Mouse (Mus musculus): Measurements from ENCODE around the gene Slk. TPM values are rescaled to one million over a fixed set of nuclear protein-coding genes. Genes with fewer than 3 reads are reported as not detected.

Slk gene
- polyA plus RNA-seq (2012; rRNA removed): 11.5 and 12.3 TPM in 2 replicates

DNA sequence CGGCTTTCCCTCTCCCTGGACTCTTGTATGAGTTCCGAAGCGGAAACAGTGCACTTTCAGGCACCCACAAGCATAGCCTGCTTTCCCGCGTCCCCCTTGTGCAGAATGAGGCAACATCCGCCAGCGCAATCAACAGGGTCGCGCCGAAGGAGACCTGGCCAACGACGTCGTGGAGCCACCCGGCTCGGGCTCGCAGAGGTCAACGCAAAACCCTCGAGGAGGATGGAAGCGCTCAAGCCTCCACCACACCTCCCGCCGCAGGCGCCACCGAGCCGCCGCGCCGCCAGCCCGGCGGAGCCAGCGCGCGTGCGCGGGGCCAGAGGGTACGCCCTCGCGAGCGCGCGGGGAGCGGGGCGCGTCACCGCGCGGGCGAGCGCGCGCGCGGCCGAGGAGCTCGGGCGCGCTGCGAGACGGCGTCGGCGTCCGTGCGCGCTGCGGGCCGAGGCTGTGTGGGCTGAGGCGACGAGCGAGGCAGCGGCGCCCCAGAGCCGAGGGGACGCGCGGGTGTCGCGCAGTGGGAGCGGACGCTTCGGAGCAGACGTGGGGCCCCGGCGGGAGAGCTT, at the start of gene Slk:
Gene Slk, plus strand, starts transcription at position 454 of the 563 bp plus-strand sequence.
- DNase-seq (ENCODE audit: low read depth): no peak

DNA sequence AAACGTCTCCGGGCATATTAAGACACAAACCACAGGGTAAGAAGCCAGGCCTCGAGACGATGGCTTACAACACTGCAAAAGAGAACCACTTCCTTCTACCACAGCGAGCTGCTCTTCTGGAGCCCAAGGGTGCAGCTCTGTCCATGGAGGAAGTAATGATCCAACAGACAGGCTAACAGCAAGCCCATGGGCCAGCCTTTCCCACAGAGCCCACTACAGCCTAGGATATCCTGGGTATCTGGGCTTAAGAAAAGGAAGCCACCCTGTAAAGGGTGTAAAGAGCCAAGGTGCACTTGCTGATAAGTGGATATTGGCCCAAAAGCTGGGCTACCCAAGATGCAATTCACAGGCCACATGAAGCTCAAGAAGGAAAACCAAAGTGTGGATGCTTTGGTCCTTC, 48.2 kb upstream of the Slk start:
- no peak for DNase-seq (ENCODE audit: low read depth)

DNA sequence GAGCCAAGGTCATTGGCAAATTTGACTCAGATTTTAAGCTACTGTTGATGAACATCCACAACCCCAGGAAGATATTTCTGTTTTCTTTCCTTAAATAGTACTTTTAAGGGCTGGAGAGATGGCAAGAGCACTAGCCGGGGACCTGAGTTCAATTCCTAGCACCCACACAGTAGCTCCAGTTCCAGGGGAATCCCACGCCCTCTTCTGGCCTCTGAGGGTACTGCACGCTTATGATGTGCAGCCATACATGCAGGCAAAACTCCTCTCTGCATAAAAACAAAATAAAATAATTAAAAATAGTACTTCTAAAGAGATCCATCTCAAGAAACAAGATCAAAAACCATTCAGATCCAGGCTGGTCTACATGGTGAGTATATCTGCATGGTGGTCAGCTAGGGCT, 47.0 kb upstream of the Slk start:
- no peak for DNase-seq (ENCODE audit: low read depth)

DNA sequence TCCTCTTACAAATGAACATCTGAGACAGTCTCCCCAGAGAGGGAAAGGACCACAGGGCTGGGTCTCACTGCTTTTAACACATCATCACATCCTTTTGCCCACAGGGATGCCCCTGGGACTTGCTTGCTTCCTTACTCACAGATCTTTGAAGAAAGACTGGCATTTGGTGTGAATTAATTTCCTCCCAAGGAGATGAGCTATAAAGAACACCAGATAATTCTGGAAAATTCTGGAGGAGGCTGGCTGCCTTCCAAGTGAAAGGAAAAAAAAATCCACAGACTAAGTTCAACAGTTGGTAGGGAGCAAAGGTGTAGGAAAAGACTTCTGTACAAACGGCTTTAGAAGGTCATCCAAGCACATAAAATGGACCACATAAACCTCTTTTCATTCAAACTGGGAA, 45.3 kb upstream of the Slk start:
- DNase-seq (ENCODE audit: low read depth): no peak

DNA sequence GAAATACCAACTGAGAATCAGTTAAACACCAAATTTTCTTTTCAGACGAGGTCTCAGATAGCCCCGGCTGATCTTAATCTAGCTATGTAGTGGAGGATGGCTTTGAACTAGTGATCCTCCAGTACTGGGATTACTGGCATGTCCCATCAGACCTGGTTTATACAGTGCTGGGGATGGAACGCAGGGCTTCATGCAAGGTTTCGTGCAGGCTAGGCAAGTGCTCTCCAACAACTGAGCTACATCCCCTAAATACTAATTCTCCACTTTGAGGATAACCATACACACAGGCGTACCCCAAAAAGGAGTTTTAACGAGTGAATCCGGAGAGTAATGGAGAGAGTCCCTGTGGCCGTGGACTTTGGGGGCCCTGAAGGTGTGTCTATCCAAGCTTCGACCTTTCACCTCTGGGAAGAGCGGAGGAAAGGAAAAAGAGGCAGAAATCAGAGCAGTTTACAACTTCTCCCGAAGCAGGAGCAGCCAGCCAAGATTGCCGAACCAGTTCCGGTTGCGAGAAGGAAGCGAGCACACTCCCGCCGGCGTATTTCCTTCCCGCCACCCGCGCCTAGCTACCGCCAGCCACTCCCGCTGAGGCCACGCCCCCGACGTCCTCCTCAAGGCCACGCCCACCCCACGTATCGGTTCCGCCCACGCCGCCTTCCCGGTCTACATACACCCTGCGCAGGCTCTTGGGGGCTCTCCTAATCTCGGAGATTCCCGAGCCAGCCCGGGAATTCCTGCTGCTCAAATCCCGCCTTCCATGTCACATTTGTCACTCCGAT, 42.8 kb upstream of the Slk start:
- no peak for DNase-seq (ENCODE audit: low read depth)

DNA sequence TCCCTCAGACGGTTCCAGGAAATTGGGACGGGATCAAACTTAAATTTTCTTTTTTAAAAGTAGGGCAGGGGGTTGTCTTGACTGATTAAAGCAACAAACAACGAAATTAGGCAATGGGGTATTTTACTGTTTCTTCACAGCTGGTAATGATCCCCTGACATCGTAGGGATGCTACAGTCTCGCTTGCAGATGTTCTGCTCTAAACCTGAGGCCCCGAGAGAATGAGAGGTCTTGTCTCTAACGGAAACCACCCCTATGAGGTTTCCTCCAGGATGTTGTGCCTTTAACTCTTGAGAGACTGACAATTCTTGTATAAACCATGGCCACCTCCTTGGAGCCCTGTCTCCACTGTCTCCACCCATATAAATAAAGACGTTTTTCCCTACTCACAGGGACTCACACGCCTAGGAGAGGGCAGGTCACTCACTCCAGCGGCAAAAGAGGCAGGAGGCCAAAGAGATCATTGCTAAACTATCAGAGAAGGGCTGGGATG, 42.1 kb upstream of the Slk start, which contains the start of gene Stn1:
Gene Stn1, minus strand, starts transcription at position 208 of the 493 bp plus-strand sequence.
- no peak for DNase-seq (ENCODE audit: low read depth)

DNA sequence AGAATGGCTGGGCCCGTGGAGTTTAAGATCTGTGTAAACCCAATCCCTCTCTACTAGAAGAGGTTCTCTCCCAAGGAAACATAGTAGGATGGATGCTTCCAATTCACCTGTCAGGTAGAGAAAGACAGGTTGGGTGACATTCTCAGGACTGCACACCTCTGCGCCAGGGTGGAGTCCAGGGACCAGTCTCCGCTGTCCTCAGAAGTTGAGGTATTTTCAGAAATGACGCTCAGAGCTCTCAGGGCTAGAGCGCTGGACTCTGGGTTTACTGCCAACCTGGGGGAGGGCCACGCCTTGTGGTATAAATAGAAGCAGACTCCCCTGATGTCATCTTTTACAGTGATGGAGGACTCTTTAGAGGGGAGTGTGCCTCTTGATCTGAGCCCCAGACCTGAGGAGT, 41.6 kb upstream of the Slk start:
- no peak for DNase-seq (ENCODE audit: low read depth)

DNA sequence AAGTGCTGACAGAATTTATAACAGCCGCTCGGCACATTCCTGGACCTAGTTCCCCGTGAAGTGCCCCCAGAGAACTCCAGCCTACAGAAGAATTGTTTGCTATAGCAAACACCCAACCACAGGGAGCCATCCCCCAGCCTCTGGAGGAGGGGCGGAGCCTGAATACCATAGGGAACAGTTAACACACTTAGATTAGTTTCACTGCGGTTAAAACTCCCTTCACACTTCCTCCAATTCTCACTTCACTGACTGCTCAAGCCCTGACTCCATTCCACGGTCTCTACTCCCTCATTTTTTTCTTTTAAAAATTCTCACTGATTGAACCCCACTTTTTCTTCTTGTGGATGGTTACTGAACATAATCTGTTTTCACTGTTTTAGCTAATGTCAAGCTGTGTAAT, 40.7 kb upstream of the Slk start:
- no peak for DNase-seq (ENCODE audit: low read depth)

DNA sequence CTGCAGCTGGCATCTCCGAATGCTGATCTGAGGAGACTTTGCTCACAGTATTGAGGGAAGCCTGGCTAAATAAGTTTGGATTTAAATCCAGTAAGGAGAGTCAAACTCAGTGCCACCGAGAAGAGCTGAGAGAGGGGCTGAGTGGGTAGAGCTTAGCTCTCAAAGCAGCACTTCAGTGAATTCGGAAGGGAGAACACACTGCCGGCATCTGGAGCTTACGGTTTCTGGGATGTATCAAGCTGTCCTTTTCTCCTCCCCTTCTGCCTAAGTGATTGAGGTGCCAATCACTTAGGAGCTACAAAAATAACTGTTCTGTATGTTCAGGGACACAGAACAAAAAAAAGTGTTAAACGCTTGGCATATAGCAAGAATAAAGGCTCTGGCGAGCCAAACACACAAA, 37.0 kb upstream of the Slk start:
- no peak for DNase-seq (ENCODE audit: low read depth)

DNA sequence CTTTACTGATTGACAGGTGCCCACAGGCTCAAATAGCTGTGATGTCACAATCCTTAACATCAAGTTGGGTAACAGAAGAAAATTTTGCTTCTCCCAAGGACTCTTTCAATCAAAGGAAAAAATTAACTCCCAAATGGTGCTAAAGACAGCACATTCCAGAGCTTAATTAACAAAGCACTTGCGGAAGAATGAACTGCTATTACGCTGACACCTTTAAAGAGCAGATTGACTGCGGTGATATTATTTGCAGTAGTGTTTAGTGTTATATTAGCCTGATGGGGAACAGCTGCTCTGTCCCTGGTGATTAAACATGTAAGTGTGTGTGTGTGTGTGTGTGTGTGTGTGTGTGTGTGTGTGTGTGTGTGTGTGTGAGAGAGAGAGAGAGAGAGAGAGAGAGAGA, 34.4 kb upstream of the Slk start:
- DNase-seq (ENCODE audit: low read depth): no peak

DNA sequence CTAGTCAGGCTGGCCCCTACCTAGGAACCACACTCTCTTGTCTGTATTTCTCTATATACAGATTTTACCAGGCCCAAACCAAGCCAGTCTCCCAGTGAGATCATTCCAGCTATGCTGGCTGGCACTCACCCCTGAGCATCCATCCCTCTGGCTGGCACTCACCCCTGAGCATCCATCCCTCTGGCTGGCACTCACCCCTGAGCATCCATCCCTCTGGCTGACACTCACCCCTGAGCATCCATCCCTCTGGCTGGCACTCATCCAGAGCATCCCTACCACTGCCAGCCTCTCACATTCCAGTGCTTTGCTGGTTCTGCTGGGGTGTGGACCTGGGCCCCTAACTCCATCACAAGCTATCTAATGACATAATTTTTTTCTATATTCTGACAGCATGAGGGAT, 34.0 kb upstream of the Slk start:
- no peak for DNase-seq (ENCODE audit: low read depth)

DNA sequence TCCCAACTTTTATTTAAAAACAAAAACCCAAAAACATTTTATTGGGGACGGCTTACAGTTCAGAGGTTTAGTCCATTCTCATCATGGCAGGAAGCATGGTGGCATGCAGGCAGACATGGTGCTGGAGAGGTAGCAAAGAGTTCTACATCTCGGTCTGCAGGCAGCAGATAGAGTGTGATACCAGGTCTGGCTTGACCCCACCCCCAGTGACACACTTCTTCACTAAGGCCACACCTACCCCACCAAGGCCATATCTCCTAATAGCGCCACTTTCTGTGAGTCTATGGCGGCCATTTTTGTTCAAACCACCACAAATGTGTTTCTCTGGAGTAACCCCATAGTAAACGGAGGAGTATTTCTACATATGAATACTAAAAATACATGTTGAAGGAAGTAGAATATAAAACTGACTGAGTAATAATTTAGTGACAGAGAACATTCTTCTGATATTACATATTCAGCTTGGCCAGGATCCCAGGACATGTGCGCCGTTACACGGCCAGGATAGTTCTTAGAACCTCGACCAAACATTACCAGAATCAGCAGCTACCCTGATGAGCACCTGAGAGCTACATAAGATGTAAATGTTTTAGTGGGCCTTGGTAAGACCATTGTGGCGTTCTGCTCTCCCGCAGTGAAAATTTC, 30.9 kb upstream of the Slk start:
- no peak for DNase-seq (ENCODE audit: low read depth)

DNA sequence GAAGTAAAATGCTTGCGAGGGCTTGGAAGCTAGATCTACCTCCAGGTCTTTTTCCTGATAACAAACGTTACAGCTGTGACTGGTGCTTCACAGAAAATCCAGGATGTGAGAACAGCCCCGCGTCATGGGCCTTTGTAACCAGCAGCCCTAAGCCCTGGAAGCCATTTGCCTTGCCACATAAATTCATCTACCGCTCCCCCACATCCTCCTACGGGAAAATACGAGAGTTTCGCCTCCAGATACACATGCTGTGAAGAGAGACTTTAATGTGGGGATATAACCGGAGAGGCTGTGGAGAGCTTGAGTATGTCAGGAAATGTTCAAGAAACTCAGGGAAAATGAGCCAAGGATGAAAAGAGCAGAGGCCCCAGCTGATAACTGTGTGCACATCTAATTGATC, 30.3 kb upstream of the Slk start:
- no peak for DNase-seq (ENCODE audit: low read depth)

DNA sequence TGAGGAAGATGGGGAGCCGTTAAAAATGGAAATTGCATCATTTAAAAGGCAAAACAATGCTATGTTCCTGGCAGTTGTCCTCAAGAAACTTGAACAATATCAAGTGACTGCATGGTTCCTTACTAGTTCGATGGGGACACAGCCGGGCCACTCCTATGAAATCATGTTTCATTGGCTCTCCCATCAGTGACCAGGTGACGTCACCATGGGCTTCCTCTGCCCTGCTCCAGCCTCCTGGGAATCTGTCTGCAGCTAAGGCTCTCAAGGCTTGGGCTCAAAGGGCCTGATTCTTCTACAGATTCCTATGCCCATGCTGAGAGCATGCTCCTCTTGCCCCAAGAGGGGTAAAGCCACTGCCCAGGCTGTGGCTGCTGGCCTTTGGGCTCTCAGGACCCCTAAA, 29.9 kb upstream of the Slk start:
- no peak for DNase-seq (ENCODE audit: low read depth)

DNA sequence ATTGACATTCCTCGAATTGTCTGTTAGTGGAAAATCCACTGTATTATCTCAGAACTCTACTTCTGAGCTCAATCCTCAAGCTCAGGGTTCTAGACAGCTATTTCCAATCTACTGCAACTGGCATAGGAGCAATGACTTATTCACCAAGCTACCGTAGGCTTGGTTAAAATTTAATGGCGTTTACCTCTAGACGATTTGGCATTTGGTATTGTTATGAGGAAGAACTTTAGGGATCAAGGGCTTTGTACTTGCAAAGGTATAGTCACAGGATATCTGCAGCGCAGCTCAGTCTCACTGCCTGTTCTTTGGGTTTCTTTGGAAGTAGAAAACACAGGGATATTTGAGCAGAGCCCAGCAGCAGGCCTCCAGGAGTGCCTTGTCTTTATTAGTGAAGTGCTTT, 20.3 kb upstream of the Slk start:
- DNase-seq (ENCODE audit: low read depth): no peak

DNA sequence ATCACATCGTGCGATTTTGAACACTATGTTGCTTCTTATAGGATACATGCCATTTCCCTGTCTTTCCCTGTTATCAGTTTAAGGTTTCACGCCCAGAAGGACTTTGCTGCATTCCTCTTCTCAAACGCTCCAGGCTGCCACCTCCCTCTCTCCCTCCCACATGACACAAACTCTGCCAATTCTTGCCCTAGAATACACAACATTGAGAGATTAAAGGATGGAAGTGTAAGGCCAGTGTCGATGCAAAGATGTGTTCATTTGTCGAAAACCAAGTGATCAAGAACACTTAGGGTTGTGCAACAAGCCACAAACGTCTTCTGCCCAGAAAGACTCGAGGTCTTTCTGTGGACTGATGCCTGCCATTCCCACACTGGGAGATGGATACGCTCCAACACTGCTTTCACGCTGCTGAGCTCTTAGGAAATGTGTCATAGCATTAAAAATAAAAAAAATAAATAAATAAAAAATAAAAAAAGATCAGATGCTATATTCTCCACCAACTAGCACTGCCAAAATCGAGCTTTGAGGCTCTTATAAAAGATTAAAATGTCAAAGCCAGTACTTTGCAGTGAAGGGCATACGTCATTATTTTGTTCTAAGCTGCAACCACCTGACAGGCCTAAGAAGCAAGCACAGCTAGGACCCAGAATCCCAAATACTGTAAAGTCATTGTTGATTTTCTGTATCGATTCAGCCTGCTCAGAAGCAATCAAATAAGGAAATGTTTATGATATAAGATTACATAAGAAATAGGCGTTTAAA, 19.5 kb upstream of the Slk start:
- no peak for DNase-seq (ENCODE audit: low read depth)

DNA sequence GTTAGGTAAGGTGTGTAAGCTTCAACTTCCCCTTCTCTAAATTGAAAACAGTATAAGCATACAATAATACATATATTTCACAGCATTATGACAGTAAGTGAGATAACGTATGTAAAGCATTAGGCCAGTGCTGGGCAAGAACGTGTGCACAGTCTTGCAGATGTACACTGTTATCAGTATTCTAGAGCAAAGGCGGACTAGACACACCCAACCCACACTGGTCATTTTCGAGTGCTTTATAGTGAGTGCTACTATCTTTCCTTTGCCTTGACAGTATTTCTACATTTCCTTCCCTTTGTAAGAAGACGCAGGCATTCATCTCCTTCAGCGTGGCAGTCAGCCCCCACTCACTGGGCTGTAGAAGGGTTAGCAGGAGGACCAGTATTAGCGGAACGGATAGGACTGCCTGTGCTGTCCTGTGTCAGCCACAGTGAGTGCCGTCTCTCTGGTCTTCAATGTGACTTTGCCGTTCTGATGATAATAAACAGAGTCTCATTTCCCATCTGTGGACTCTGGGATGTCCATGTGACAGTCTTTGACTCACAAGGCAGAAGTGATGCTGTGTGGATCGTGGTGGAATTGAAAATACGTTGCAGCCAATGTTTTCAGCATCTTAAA, 18.8 kb upstream of the Slk start:
- no peak for DNase-seq (ENCODE audit: low read depth)

DNA sequence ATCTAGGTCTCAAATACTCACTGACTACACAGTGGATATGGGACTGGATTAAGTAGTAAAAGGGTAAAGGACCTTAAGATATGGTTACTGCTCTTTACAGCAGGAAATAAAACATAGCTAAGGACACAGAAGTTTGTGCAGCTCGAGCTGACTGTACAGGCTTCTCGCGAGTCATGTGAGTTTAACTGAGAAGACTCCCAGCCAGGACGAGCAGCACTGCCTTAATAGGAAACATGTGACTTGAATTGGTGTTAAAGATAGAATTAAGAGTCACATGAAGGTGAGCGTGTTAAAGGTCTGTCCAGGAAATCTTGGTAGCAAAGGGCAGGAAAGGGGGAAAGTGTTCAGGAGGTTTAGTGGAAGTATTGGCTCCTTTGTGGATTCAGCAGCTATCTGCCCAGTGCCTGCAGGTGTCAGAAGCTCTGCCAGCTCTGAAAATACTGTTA, 17.5 kb upstream of the Slk start:
- no peak for DNase-seq (ENCODE audit: low read depth)

DNA sequence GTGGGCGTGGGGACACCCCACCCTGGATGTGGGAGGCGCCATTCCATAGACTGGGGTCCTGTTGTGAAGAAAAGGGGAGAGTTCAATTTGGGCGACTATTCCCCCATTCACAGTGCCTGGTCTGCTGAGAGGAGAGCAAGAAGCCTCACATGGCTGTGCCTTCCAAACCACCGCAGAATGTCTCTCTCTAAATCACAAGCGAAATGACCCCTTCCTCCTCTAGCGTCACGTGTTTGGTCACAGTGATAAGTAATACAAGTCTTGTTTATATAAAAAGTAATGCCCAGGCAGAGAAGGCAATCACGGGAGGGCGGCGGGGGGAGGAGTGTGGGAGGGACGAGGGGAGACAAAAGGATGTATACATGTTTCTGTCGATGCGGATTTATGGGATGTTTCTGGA, 15.8 kb upstream of the Slk start:
- DNase-seq (ENCODE audit: low read depth): no peak

DNA sequence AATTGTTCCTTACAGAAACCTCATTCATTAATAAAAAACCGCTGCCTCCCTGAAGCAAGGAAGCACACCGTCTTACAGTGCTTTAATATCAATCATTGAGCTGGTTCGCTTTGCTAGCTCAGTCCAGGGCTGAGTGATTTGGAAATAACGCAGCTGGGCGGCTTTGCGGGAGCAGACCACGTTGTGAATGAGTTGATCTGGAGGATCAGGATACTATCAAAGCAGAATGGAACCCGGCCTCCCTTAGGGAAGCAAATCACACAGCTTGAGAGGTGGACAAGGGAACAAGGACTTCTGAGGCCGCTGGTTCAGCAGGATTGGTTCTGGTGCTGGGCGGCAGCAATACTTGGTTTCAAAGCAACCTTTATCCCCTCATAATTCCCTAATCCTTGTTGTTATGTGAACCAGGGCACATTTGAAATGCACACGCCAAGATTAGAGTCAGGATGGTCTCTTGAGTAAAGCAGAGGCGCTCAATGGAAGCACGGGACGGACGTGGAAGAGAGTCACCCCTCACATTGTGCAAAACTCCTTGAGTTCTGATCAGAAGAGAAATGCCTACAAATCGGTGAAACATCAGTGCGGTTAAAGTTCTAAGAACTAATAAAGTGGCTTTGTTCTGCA, 14.3 kb upstream of the Slk start:
- no peak for DNase-seq (ENCODE audit: low read depth)

DNA sequence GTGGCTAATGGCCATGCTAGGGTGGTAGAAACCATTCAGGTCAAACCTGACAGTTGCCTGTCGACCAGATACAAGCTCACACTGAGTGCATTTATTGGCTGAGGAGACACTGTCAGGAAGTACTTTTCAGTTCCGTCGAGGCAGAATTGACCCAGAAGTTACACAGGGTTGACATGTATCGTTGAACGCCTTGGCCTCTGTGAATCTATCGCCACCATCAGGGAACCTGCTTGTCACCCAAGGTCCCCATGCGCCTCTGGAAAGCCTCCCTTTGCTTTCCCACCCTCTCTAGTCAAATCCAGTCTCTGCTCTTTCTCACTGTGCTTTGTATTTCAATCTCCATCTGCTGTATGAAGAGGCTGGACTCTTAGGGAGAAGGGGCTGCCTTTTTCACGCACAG, 13.5 kb upstream of the Slk start:
- DNase-seq (ENCODE audit: low read depth): no peak

Measured in gonadal fat pad, adult 2 months (tissue).